Mouse (Mus musculus) heart, embryonic 13.5 days (tissue): Measurements from ENCODE around the gene Sos1. TPM values are rescaled to one million over a fixed set of nuclear protein-coding genes. Genes with fewer than 3 reads are reported as not detected.
A peak's percentile ranks its signal among the peaks of the same experiment; 100 is the strongest.

ENCODE experiments used
- ATAC-seq: fragments of 200-750 bp; cut with Nextera tagmentation; 2 replicates; pipeline ENCODE4 v1.8.0; 2017; ENCODE audit warnings: moderate TSS enrichment; ENCODE audit not compliant: insufficient number of reproducible peaks, low FRiP score, low TSS enrichment; ENCODE audit errors: extremely low read depth
- H3K27ac ChIP-seq: fragments of 300-500 bp; sonication (generic); replicated peaks from 2 replicates; pipeline ENCODE4 v1.5.1; 2015; ENCODE audit warnings: moderate library complexity, mild to moderate bottlenecking, inconsistent platforms
- H3K27me3 ChIP-seq: fragments of 300-500 bp; sonication (generic); replicated peaks from 2 replicates; pipeline ENCODE4 v1.6.1; 2015; ENCODE audit warnings: mild to moderate bottlenecking, inconsistent platforms
- H3K36me3 ChIP-seq: fragments of 300-500 bp; sonication (generic); 2 replicates; pipeline ENCODE4 v1.6.1; 2015; ENCODE audit warnings: mild to moderate bottlenecking, inconsistent platforms
- H3K4me1 ChIP-seq: fragments of 300-500 bp; sonication (generic); 2 replicates; pipeline ENCODE4 v1.6.1; 2015; ENCODE audit warnings: inconsistent platforms
- H3K4me2 ChIP-seq: fragments of 300-500 bp; sonication (generic); 2 replicates; pipeline ENCODE4 v1.6.1; 2015; ENCODE audit warnings: inconsistent platforms, mild to moderate bottlenecking, moderate library complexity
- H3K4me3 ChIP-seq: fragments of 300-500 bp; sonication (generic); 2 replicates; pipeline ENCODE4 v1.5.1; 2015; ENCODE audit warnings: moderate library complexity, mild to moderate bottlenecking, inconsistent platforms
- H3K9ac ChIP-seq: fragments of 300-500 bp; sonication (generic); 2 replicates; pipeline ENCODE4 v1.6.1; 2015; ENCODE audit warnings: inconsistent platforms, mild to moderate bottlenecking, moderate library complexity
- H3K9me3 ChIP-seq: fragments of 300-500 bp; sonication (generic); 2 replicates; pipeline ENCODE4 v1.6.1; 2016; ENCODE audit warnings: inconsistent platforms
- WGBS: fragments of 180-500 bp; shearing (Covaris S2); methylation state at CpG from one replicate; pipeline ENCODE4 v1.1.7; 2015; ENCODE audit warnings: mixed read lengths; 5-methylcytosine and 5-hydroxymethylcytosine counted together
- polyA plus RNA-seq: library from polyadenylated mRNA; unstranded; fragments of >200 nt; fragmentation: Nextera tagmentation; extraction: Ambion mirVana; gene quantifications from 2 replicates; pipeline ENCODE4 v1.2.1, GENCODE M21; 2015

Gene Sos1
- polyA plus RNA-seq = 2.2 TPM in 2 replicates

- Histone ChIP-seq H3K4me1 (peaks cover 27% of the 10 kb centered on the region), H3K9ac (peak within 1 kb of the TSS; percentile 95), H3K36me3 (peaks cover 10% of the 10 kb centered on the region; the same call in 1 of the 2 replicates), H3K27me3 (no peaks in the 10 kb centered on the region), H3K9me3 (no peaks in the 10 kb centered on the region), H3K4me2 (peak within 1 kb of the TSS; percentile 86), H3K27ac (peak within 1 kb of the TSS; percentile 95), H3K4me3 (peak within 1 kb of the TSS; percentile 83)
- peak; percentile 77 for ATAC-seq
- WGBS = under 1% methylated on average over 70 of the region's 90 CpGs
Measured at GRCm38 (mm10) chr17:80480031-80480854, at the start of gene Sos1. Gene Sos1, minus strand, starts transcription at chr17:80480453.

GRCm38 (mm10) chr17:80523231-80523630 lies 43.0 kb upstream of the Sos1 start:
- no peak overlapping the region for H3K4me2 ChIP-seq
- H3K27ac ChIP-seq = no peak overlapping the region
- no peak overlapping the region for H3K4me3 ChIP-seq
- H3K4me1 ChIP-seq = no peaks in the 10 kb centered on the region
- H3K9me3 ChIP-seq = no peaks in the 10 kb centered on the region
- no peak for ATAC-seq
- WGBS = 76% methylated on average over 3 of the region's 3 CpGs
- no peak overlapping the region for H3K9ac ChIP-seq
- H3K36me3 ChIP-seq = no peaks in the 10 kb centered on the region
- H3K27me3 ChIP-seq = no peaks in the 10 kb centered on the region

- Histone ChIP-seq H3K27ac (no peak overlapping the region), H3K9ac (no peak overlapping the region), H3K27me3 (no peaks in the 10 kb centered on the region), H3K4me2 (no peak overlapping the region), H3K4me1 (no peaks in the 10 kb centered on the region), H3K9me3 (no peaks in the 10 kb centered on the region), H3K36me3 (no peaks in the 10 kb centered on the region), H3K4me3 (no peak overlapping the region)
- ATAC-seq = no peak
- WGBS = 70% methylated on average over 7 of the region's 7 CpGs
Measured at GRCm38 (mm10) chr17:80522229-80522556, 41.9 kb upstream of the Sos1 start.

- Histone ChIP-seq H3K27me3 (no peaks in the 10 kb centered on the region), H3K4me1 (no peaks in the 10 kb centered on the region), H3K9ac (no peak overlapping the region), H3K36me3 (no peaks in the 10 kb centered on the region), H3K27ac (no peak overlapping the region), H3K4me3 (no peak overlapping the region), H3K4me2 (no peak overlapping the region), H3K9me3 (no peaks in the 10 kb centered on the region)
- 66% methylated on average over 4 of the region's 4 CpGs for WGBS
- no peak for ATAC-seq
Measured at GRCm38 (mm10) chr17:80521521-80522228, 41.4 kb upstream of the Sos1 start.

- no peak overlapping the region for H3K4me3 ChIP-seq
- ATAC-seq = no peak
- 79% methylated on average over 8 of the region's 8 CpGs for WGBS
Measured at GRCm38 (mm10) chr17:80520537-80520936, 40.3 kb upstream of the Sos1 start.

GRCm38 (mm10) chr17:80518811-80519210 lies 38.6 kb upstream of the Sos1 start:
- 84% methylated on average over 12 of the region's 12 CpGs for WGBS
- Histone ChIP-seq H3K9me3 (no peaks in the 10 kb centered on the region), H3K4me1 (peaks cover 8% of the 10 kb centered on the region), H3K9ac (no peak overlapping the region), H3K27ac (no peak overlapping the region), H3K27me3 (no peaks in the 10 kb centered on the region), H3K4me3 (no peak overlapping the region), H3K36me3 (no peaks in the 10 kb centered on the region), H3K4me2 (no peak overlapping the region)
- no peak for ATAC-seq

More at GRCm38 (mm10) chr17:80520537-80520936, 40.3 kb upstream of the Sos1 start:
- no peaks in the 10 kb centered on the region for H3K36me3 ChIP-seq
- H3K27me3 ChIP-seq = no peaks in the 10 kb centered on the region
- 0 out of 2 replicates have a peak, but pooled peaks cover 4% of the 10 kb centered on the region for H3K4me1 ChIP-seq
- no peak overlapping the region for H3K9ac ChIP-seq
- H3K9me3 ChIP-seq = no peaks in the 10 kb centered on the region
- H3K27ac ChIP-seq = no peak overlapping the region
- H3K4me2 ChIP-seq = no peak overlapping the region

- H3K36me3 ChIP-seq = no peaks in the 10 kb centered on the region
- peaks cover 3% of the 10 kb centered on the region; the same call in 1 of the 2 replicates for H3K9me3 ChIP-seq
- H3K4me2 ChIP-seq = no peak overlapping the region
- H3K27me3 ChIP-seq = no peaks in the 10 kb centered on the region
- WGBS = 64% methylated on average over 9 of the region's 9 CpGs
- ATAC-seq = no peak
- no peak overlapping the region for H3K27ac ChIP-seq
- peaks cover 12% of the 10 kb centered on the region for H3K4me1 ChIP-seq
- H3K4me3 ChIP-seq = no peak overlapping the region
- no peak overlapping the region for H3K9ac ChIP-seq
Measured at GRCm38 (mm10) chr17:80517244-80517643, 37.0 kb upstream of the Sos1 start.

GRCm38 (mm10) chr17:80515956-80516355 lies 35.7 kb upstream of the Sos1 start:
- H3K27me3 ChIP-seq = no peaks in the 10 kb centered on the region
- ATAC-seq = no peak
- H3K9ac ChIP-seq = no peak overlapping the region
- H3K4me1 ChIP-seq = peaks cover 12% of the 10 kb centered on the region
- no peak overlapping the region for H3K4me2 ChIP-seq
- H3K36me3 ChIP-seq = no peaks in the 10 kb centered on the region
- no peak overlapping the region for H3K4me3 ChIP-seq
- WGBS = 77% methylated on average over 9 of the region's 9 CpGs
- peaks cover 3% of the 10 kb centered on the region; the same call in 1 of the 2 replicates for H3K9me3 ChIP-seq
- H3K27ac ChIP-seq = no peak overlapping the region

GRCm38 (mm10) chr17:80515513-80515912 lies 35.3 kb upstream of the Sos1 start:
- Histone ChIP-seq H3K27ac (no peak overlapping the region), H3K4me1 (peaks cover 12% of the 10 kb centered on the region), H3K27me3 (no peaks in the 10 kb centered on the region), H3K36me3 (no peaks in the 10 kb centered on the region), H3K4me3 (no peak overlapping the region), H3K4me2 (no peak overlapping the region), H3K9ac (no peak overlapping the region), H3K9me3 (peaks cover 3% of the 10 kb centered on the region; the same call in 1 of the 2 replicates)
- ATAC-seq = no peak
- WGBS = 85% methylated on average over 7 of the region's 7 CpGs

- Histone ChIP-seq H3K36me3 (no peaks in the 10 kb centered on the region), H3K4me3 (no peak overlapping the region), H3K9ac (no peak overlapping the region), H3K4me1 (peaks cover 12% of the 10 kb centered on the region), H3K9me3 (peaks cover 3% of the 10 kb centered on the region; the same call in 1 of the 2 replicates), H3K27me3 (no peaks in the 10 kb centered on the region), H3K27ac (no peak overlapping the region), H3K4me2 (0 out of 2 replicates have a peak overlapping the region, but pooled peaks have one; percentile 7)
- ATAC-seq = no peak
- 23% methylated on average over 8 of the region's 8 CpGs for WGBS
Measured at GRCm38 (mm10) chr17:80513766-80514165, 33.5 kb upstream of the Sos1 start.

GRCm38 (mm10) chr17:80510459-80510855 lies 30.2 kb upstream of the Sos1 start:
- H3K4me3 ChIP-seq = no peak overlapping the region

More at GRCm38 (mm10) chr17:80510459-80510855, 30.2 kb upstream of the Sos1 start:
- WGBS = 76% methylated on average over 3 of the region's 3 CpGs
- ATAC-seq = no peak
- Histone ChIP-seq H3K36me3 (no peaks in the 10 kb centered on the region), H3K4me2 (no peak overlapping the region), H3K9me3 (peaks cover 3% of the 10 kb centered on the region; the same call in 1 of the 2 replicates), H3K27ac (no peak overlapping the region), H3K27me3 (no peaks in the 10 kb centered on the region), H3K9ac (no peak overlapping the region), H3K4me1 (peaks cover 8% of the 10 kb centered on the region)
